Mouse (Mus musculus): ENCODE results near the gene Oxld1.
A peak's percentile ranks its signal among the peaks of the same experiment; 100 is the strongest.

Gene Oxld1

GRCm38 (mm10) chr11:120457772-120458751, at the start of gene Oxld1, which contains the start of gene Ccdc137:
Oxld1 (minus strand) TSS chr11:120458068.
Ccdc137 (plus strand) TSS chr11:120458115.
- peak; percentile 81 to 82 for DNase-seq (ENCODE audit: low spot score in 2 of 2)

- no peak for DNase-seq (ENCODE audit: low spot score in 2 of 2)
These were observed 49.0 kb upstream of the Oxld1 start for GRCm38 (mm10) chr11:120506899-120507298.

- DNase-seq (ENCODE audit: low spot score in 2 of 2), result no peak
These were observed 47.8 kb upstream of the Oxld1 start for GRCm38 (mm10) chr11:120505661-120506060.

GRCm38 (mm10) chr11:120501701-120502100, 43.8 kb upstream of the Oxld1 start:
- DNase-seq (ENCODE audit: low spot score in 2 of 2), result no peak

GRCm38 (mm10) chr11:120501018-120501417, 43.1 kb upstream of the Oxld1 start:
- no peak for DNase-seq (ENCODE audit: low spot score in 2 of 2)

- DNase-seq (ENCODE audit: low spot score in 2 of 2), result no peak
These were observed 42.5 kb upstream of the Oxld1 start for GRCm38 (mm10) chr11:120500357-120500756.

- DNase-seq (ENCODE audit: low spot score in 2 of 2), result no peak
These were observed 42.0 kb upstream of the Oxld1 start for GRCm38 (mm10) chr11:120499894-120500293.

GRCm38 (mm10) chr11:120498891-120499290, 41.0 kb upstream of the Oxld1 start:
- no peak for DNase-seq (ENCODE audit: low spot score in 2 of 2)

GRCm38 (mm10) chr11:120498226-120498625, 40.4 kb upstream of the Oxld1 start:
- DNase-seq (ENCODE audit: low spot score in 2 of 2), result no peak

- no peak for DNase-seq (ENCODE audit: low spot score in 2 of 2)
These were observed 39.6 kb upstream of the Oxld1 start for GRCm38 (mm10) chr11:120497436-120497835.

- DNase-seq (ENCODE audit: low spot score in 2 of 2), result no peak
These were observed 36.0 kb upstream of the Oxld1 start for GRCm38 (mm10) chr11:120493911-120494310.

- DNase-seq (ENCODE audit: low spot score in 2 of 2), result no peak
These were observed 35.5 kb upstream of the Oxld1 start for GRCm38 (mm10) chr11:120493351-120493750.

- no peak for DNase-seq (ENCODE audit: low spot score in 2 of 2)
These were observed 35.0 kb upstream of the Oxld1 start for GRCm38 (mm10) chr11:120492878-120493203.

GRCm38 (mm10) chr11:120492024-120492877, 34.4 kb upstream of the Oxld1 start:
- DNase-seq (ENCODE audit: low spot score in 2 of 2), result peak in 1 of 2 experiments; percentile 58

GRCm38 (mm10) chr11:120491317-120492023, 33.6 kb upstream of the Oxld1 start, which contains the start of gene Slc25a10:
Slc25a10 (plus strand) TSS chr11:120491840.
- DNase-seq (ENCODE audit: low spot score in 2 of 2), result peak; percentile 86 to 91

GRCm38 (mm10) chr11:120490291-120491046, 32.6 kb upstream of the Oxld1 start:
- DNase-seq (ENCODE audit: low spot score in 2 of 2), result no peak

GRCm38 (mm10) chr11:120489054-120489761, 31.3 kb upstream of the Oxld1 start:
- DNase-seq (ENCODE audit: low spot score in 2 of 2), result peak; percentile 52 to 72

- DNase-seq (ENCODE audit: low spot score in 2 of 2), result no peak
These were observed 30.6 kb upstream of the Oxld1 start for GRCm38 (mm10) chr11:120488516-120488915.

GRCm38 (mm10) chr11:120485251-120485650, 27.4 kb upstream of the Oxld1 start:
- no peak for DNase-seq (ENCODE audit: low spot score in 2 of 2)
